Mouse (Mus musculus): ENCODE results near the gene Diaph3. TPM values are rescaled to one million over a fixed set of nuclear protein-coding genes. Genes with fewer than 3 reads are reported as not detected.

Gene Diaph3
- polyA plus RNA-seq, 1 experiment, result 4.4 TPM

DNA sequence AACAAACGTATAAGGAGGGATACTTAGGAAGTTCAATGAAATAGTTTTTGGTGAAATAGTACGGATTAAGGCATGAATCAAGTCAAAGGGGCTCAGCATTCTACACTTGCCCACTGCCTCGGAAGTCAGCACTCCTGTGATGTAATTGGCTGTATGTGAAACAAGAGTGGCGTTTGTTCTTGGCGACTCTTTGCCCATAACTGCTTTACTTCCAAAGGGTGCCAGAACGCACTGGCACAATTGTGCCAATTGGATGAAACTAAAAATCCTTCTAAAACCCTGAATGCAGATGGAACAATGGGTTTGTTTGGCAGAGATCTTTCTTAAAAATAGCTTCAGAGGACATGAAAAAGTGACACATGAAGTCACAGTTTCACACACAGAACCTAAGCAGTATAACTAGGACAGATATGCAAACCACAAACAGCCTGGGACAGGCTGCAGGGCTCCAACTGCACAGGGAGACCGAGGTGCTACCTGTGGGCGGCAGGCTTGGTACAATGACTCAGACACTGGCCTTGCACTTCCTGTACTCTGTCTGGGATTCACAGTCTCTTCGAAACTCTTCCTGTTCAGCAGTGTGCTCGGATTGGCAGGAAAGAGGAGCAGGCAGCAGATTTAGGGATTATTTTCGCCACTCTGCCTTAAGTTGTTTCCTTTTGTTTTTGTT is 279.6 kb downstream of the Diaph3 start:
- no peak for DNase-seq (ENCODE audit: extremely low spot score in 1 of 2, low spot score in 1 of 2)

DNA sequence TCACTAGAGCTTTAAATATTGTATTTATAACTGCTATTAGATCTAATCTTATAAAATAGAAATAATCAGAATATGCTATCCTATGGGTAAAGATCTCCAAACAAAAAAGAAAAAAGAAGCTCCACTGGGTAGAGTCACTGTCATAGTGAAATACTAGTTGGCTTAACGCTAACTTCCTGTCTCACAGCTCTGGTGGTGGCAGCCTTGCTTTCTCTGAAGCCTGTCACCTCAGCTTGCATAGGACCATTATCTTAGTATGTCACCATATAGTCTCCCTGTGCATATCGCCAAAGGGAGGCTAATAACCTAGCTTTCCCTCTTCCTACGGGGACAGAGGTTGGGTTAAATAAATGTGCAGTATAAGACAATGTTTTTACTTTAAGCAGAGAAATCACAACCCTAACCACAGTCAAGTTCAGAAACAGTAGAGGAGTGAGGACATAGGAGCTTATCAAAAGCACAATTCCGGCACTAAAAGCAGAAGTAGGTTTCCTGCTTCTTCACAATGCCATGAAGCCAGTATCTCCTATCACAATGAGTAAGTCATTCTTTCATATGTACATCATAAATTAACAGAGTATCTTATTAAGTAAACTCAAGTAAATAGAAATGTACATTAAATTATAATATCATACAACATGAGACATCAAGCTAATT is 293.8 kb downstream of the Diaph3 start:
- DNase-seq (ENCODE audit: extremely low spot score in 1 of 2, low spot score in 1 of 2), result no peak

DNA sequence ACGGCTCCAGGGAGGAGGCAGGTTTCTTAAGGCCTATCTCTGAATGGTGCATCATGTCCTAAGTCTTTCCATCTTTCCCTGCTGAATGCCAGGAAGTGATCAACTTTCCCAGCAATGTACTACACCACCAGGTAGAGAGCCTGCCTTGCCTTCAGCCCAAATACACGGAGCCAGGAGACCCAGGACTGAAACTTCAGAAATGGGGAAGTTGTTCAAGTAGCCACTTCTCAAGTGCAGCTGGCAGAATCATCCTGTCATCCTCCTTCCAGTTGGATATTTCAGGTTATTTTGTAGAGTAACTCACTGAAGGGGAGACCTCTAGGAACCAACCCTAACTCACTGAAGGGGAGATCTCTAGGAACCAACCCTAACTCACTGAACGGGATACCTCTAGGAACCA is 297.0 kb downstream of the Diaph3 start:
- DNase-seq (ENCODE audit: extremely low spot score in 1 of 2, low spot score in 1 of 2), result no peak

DNA sequence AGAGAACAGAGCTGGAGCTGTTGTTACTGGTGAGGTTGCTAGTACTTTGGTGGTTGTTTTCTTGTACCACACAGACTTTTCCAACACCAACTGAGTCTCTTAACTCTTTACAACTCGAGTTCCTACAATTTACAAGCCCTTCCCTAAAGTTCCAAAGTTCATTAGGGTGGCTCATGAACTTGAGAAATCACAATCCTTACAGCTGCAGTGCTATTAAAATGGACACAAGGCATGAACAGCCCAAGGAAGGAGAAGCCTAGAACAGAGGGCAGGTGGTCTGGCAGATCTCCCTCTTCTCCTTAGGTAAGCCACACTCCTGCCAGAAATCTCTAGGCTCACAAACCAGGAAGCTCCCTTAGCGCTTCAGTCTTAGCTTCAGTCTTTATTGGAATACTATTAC is 303.4 kb downstream of the Diaph3 start:
- DNase-seq (ENCODE audit: extremely low spot score in 1 of 2, low spot score in 1 of 2), result no peak

DNA sequence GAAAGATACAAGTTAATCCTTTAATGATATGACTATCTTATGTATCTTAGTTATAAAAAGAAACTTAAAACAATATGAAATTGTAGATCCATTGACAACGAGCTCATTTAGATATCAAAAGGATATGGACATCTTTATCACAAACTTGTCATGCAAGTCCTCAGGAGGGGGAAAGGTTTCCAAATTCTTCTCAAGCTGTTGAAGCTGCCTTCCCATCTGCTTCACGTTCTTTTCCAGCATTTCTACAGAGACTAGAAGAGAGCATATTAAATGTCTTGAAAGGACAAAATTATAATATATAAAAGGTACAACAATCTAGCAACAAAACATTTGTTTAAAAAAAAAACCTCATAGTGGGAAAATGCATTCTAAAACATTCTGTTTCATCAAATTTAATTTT is 306.2 kb downstream of the Diaph3 start:
- no peak for DNase-seq (ENCODE audit: extremely low spot score in 1 of 2, low spot score in 1 of 2)

DNA sequence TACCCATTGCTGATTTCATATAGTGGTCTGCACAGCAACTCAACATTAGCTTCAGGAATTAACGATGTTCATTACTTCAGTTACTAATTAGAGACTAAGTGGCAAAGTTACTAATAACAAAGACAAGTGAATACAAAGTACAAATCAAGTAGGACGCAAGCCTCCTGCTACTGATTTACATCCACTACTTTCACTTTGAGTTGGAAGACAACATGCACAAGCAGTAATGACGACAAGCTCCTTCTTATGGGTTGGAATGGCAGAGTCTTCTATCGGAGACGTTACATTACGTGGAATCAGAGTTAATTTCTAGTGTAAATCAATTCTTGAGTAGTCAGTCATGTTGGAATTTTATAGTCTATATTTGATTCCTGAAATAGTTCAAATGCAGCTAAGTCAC is 306.8 kb downstream of the Diaph3 start:
- no peak for DNase-seq (ENCODE audit: extremely low spot score in 1 of 2, low spot score in 1 of 2)

DNA sequence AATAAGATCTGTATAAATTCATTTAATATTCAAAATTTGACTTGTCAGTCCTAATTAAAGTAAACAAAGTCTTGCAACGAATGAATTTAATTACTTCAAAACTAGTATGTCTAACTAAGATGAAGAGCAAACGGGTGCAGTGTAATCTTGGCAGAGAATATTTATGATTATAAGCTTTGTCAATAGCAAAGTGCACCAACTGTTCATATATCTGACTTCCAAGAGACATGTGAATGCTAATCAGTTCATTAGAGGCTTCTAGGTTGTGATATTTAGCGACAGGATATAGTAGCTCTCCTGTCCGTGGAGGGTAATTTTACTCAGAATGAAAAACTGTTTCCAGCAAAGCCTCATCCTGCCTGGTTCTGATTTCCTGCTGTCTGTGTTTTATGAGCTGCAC is 308.0 kb downstream of the Diaph3 start:
- no peak for DNase-seq (ENCODE audit: extremely low spot score in 1 of 2, low spot score in 1 of 2)

DNA sequence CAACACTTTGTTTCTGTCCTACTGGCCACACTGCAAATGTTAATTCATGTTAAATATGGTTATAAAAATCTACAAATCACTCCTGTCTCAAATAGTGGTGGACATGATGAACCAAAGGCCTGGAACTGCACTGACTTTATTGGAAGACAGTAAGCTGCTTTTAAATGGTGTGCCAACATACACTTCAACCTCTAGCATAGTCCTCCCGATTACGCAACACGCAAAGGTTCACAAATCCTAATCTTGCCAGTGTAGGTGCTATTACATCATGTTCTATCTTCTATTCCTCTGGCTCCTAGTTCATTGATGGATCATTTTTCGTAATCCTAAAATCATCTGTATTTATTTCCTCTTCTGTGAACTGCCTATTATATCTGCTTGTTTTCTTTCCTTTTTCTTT is 324.8 kb downstream of the Diaph3 start:
- DNase-seq (ENCODE audit: extremely low spot score in 1 of 2, low spot score in 1 of 2), result no peak

DNA sequence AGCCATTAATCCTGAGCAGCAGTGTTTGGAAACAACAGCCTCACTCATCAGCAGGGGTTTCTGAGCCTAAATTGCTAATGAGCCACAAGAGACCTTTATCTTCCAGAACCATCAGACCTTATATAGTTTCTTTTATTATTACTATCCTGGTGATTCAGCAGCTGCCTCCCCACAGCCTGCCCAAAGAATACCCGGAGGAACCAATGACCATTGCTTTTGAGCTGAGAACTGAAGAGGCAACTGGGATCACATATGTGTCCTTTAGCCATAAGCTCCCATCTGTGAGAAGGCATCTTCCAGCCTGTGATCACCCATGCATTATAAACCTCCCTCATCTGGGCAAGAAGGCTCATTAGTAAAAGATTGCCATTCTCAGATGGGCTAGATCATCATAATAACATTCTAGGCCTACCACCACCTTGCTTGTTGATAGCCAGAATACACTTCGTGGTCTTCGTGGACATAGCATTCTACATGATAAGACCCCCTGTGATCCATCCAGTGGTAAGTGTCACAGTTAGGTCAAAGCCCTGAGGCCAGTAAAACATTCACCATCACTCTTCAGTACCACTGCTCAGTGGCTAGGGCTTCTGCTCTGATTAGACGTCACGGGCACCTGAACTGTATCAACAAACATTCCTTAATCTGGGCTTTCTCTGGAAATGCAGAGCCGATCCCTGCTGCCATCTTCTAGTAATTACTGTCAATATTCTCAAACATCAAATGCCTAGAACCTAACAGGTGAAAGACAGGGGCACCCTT is 352.0 kb downstream of the Diaph3 start:
- no peak for DNase-seq (ENCODE audit: extremely low spot score in 1 of 2, low spot score in 1 of 2)

DNA sequence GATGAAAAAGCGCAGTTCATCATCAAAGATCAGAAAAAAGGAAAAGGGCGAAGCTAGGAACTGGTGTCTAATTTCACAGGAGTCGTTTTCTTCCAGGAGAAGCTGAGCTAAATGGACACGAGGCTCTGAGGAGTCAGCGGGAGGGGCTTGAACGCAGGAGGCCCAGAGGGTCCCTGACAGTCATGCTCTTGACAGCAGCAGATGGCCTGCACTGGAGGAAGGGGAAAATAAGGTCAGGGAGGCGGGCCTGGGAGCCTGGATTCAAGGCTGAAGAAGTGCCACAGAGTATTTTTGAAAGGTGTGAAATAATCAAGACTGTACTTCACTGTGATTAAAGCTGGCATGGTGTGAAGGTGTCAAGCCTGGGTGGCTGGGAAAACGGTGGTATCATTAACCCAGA is 354.2 kb downstream of the Diaph3 start:
- DNase-seq (ENCODE audit: extremely low spot score in 1 of 2, low spot score in 1 of 2), result no peak

DNA sequence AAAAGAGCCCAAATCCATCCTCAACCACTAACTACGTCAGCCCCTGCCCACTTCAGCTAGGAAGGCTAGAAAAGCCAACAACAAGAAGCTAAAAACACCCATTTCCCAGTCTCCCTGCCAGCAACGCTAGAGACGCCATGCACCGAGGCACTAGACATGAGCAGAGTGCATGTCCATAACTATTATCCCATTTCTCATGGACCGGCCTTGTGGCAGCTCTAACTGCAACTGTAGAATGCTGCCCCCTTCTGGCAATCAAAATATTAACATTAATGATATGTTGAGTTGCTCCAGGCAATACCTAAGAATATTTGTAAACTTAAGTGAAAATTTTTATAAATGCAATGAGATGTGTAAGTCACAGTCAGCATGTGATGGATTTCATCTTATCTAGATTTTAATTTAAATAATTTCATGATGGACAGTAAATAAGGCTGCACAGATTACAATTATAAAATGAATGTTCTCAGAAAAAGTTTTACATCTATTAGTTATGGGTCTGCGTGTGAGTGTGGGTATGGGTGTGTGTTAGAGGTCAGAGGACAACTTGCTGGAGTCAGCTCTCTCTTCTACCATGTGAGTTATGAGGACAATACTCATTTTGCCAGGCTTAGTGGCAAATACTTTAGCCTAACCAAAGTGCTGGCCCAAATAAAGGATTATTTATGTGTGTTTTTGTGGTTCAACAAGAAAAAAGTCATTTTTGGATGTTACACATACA is 359.3 kb downstream of the Diaph3 start:
- DNase-seq (ENCODE audit: extremely low spot score in 1 of 2, low spot score in 1 of 2), result peak; percentile 10 to 91

DNA sequence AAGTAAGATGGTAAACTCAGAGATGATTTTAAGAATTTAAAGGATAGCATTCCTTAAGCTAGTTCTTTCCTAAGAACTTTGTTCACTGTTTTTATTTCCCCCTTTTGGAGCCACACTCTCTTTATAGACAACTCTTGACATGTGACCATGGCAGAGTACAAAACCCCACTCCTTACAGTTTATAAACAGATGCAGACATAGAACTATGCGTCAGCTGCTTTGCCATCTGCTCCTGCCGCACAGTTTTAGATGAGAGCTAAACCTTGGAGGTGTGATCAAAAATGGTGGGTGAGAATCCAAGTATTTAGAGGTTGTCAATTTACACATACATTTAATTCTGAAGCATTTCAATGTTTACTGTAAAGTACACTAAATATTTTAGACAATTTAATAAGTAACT is 367.7 kb downstream of the Diaph3 start:
- peak; percentile 55 to 78 for DNase-seq (ENCODE audit: extremely low spot score in 1 of 2, low spot score in 1 of 2)

DNA sequence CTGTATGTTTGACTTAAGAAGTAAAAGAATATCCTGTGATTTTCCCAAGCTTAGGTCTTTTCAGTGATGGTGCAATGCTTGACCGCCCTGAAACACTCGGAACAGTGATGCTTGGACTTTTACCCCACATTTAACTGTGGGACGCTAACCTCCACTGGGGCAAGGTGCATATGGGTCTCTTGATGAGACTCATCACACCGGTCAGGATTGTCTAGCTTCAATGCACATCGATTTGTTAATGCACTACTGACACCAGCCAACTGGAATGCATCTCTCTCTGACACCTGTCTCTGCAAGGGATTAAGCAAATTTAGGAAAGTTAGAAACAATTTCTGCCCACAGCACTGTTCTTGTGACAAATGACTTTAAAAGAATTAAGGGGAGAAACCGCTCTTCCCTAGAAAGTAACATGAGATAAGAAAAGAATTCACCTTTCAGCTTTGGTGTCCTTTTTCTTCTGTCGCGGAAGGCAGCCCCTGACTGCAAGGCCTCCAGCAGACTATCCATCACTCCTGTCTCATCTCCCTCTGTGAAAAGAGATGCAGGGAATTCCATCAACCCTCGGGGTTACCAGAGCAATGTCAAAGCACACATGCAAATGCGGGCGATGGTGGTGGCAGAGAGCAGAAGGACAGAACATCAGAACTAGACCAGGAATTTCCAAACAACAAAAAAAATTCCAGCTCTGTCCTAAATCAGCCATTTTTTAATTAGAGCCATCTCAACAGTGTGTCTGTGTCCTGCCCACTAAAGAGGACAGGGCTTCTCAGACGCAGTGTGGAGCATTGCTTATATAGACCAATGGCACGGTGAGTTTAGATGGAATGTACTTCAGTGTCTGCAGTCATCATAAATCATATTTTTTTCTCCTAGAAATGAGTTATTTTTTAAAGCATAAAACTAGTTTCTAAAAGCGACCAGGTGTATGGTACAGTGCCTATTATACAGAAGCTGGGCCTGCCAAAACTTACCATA is 368.6 kb downstream of the Diaph3 start:
- no peak for DNase-seq (ENCODE audit: extremely low spot score in 1 of 2, low spot score in 1 of 2)

DNA sequence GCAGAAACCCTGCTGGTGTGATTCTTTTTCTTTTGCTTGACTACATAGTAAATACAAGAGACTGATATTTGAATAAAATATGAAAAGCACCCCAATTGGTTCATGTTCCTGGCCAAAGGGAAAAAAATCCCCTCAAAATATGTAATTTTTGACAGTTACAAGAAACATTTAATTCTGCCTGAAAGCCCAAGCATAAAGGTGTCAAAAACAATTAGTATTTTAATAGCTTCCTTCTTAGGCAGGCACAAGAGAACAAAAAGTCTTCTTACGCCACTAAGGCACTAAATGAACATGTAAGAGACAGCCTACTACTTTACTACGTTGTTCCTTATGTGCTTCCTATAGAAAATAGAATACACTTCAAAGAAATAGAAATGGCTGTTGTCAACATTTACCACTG is 376.7 kb downstream of the Diaph3 start:
- no peak for DNase-seq (ENCODE audit: extremely low spot score in 1 of 2, low spot score in 1 of 2)

DNA sequence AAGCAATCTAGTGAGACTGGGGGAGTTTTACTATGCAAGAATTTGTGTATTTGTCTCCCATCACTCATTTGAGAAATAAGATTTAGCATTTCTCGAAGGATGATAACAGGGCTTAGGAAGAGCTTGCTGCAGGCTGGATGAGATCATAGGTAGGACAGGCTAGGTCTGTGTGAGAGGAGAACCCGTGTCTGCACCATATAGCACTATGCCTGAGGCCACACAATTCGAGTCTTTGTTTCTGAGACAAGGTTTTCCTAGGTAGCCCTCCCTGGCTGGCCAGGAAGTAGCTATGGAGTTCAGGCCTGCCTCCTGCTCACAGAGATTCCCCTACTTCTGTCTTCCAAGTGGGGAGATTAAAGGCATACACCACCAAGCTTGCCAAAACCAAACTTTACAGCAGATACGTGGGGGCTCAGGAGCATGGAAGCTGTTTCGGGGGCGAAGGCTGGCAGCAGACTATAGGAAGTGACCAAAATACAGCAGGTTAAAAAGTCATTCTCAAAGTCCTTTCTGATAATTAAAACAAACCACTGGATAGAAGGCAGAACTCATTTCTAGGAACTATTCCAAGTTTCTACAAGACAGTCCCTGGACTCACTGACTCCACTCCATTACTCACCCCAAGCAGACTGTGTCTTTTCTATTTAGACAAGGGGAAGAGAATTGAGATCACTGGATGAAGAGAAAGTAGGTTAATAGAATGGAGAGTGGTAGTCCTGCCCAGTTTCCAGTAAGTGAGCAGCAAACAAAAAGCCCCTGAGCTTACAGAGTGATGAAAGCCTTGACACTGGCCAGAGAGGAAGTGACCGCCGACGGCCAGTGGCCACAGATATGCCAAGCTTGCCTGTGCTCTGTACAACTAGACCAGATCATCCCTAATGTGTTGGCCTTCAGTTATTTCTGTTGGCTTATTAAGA is 383.2 kb downstream of the Diaph3 start:
- DNase-seq (ENCODE audit: extremely low spot score in 1 of 2, low spot score in 1 of 2), result no peak

DNA sequence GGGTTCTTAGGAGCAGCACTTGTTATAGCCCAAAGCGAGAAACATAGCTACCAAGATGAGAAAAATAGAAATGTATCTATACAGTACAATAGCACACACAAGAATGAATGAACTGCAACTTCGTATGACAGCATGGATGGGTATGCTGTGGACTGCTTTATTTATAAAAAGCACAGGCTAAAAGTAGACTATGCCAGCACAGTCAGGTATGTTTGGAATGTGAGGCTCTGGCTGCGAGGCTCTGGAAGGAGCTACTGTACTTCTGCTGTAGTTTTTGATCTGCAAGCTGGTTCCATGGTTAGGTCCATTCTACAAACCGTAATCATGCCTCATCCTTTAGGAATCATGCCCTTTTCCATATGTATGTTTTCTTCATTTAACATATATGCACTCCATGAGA is 383.9 kb downstream of the Diaph3 start:
- DNase-seq (ENCODE audit: extremely low spot score in 1 of 2, low spot score in 1 of 2), result no peak

DNA sequence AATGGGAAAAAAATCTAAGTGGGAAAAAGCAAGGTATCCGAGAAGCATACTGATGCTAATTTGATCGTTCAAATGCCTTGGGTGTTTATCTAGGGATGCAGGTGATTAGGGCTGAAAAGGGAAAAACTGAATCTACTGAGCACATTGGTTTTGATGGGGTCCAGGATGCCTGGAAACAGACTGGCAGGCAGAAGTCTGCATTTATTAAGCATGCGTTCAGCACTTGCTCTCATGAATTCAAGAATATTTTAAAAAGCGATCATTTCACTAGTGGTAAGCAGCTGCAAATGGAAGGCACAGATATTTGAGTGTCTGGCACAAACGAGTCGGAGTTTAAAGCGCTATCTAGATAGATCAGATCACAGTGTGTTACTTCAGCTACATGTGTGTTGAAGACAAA is 390.7 kb downstream of the Diaph3 start:
- no peak for DNase-seq (ENCODE audit: extremely low spot score in 1 of 2, low spot score in 1 of 2)

DNA sequence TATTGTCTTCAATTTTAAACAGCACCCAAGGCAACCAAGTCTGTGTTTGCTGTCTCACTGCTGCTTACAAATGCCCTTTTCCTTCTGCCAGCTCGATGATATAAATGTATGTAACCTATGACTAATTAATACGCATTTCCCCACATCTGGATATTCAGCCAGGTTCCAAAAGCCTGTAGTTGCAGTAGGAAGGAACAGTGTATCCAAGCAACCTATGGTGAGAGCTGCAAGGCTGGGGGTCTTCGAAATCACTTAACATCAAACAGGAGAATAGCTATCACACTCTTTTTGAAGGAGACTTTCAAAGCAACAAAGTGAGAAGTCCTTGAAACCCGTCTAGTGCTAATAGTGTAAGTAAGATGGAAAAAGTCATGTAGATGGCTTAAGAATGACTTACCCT is 391.6 kb downstream of the Diaph3 start:
- DNase-seq (ENCODE audit: extremely low spot score in 1 of 2, low spot score in 1 of 2), result no peak

DNA sequence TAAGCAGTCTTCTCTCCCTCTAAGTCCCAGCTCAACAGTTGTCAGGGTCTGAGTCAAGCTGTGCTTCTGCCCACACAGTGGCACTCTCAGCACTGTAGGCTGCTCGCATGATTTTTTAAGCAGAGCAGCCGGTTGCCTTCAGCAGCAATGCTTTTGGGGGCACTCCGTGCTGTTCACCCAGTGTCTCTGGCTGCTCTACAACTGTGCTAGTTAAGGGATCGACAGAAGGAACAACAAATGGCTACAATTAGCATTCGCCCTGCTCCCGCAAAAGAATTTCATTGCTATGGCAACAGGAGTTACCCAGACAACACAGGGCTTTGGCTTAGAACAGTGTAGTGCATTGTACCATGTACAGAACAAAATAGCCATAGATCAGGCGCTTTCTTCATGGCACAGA is 392.2 kb downstream of the Diaph3 start:
- DNase-seq (ENCODE audit: extremely low spot score in 1 of 2, low spot score in 1 of 2), result peak; percentile 87 to 92
